Mouse (Mus musculus): Measurements from ENCODE around the gene Prr19.

GRCm38 (mm10) chr7:25305481-25305880, 4.3 kb downstream of the Prr19 start:
- TF ChIP-seq CTCF (IDR thresholded peaks at IDR 0.05; ENCODE audit: low read depth, low read length) (no peak), POLR2A (IDR thresholded peaks at IDR 0.05; ENCODE audit: insufficient read depth, low read length) (no peak), EP300 (IDR thresholded peaks at IDR 0.05; ENCODE audit: insufficient read depth, low read depth, low read length) (no peak)

Measured in ES-Bruce4 (cell line).